Mouse (Mus musculus): ENCODE data around the gene Mtmr1.
A peak's percentile ranks its signal among the peaks of the same experiment; 100 is the strongest.
"Not testable (repeated sequence)": the region's sequence is repeated elsewhere in the genome, so short reads cannot be mapped to it uniquely, and the experiment has no call there.

Gene Mtmr1

DNA sequence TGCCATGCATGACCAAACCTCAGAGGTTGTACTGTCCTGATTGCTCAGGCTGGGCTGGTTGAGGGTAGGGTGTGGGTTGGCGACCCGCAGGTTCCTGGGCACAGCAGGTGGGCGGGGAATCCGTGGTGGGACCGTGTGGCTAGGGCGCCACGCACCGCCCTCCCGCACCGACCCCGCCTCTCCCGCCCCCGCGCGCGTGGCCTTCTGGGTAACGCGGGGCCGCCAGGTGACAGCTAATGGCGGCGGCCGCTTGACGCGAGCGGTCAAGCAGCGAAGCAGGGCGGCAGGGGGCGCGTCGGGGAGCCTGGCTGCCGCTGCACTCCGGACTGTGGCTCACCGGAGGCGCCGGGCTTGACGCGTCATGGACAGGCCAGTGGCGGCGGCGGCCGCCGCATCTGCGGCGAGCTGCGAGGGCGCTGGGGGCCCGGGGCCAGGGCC lies at the start of gene Mtmr1:
Gene Mtmr1, plus strand, starts transcription at position 207 of the 438 bp plus-strand sequence.
- peak; percentile 22 for DNase-seq (ENCODE audit: low read depth)

DNA sequence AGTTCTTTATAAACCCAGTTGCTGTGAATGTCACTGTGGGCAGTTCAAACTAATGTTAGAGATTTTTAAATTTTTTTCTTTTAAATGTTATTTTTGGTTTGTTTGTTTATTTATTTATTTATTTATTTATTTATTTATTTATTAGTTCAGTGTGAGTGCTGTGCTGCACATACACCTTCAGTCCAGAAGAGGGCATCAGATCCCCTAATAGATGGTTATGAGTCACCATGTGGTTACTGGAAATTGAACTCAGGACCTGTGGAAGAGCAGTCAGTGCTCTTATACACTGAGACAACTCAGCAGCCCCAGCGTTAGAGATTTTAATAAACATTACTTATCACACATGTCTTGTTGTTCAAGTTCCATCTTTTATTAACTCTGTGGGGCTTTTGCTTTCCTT lies 12.5 kb upstream of the Mtmr1 start:
- DNase-seq (ENCODE audit: low read depth): no peak

DNA sequence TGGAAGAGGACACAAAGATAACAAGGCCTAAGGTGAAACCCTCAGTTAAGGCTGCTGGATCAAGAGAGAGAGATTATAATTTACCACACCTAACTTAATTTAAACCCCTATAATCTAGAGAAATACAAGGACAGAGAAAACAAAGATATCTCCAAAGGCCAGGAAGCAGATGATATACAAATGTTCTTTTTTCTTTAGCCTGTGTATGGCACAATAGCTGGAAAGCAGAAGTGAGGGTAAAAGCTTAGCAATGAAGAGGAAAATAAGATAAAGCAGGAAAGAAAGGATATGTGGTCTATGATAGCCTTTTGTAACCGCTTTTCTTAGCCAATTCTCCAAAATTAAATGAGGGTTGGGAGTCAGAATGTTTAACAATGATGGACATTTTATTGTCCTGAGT lies 9.2 kb upstream of the Mtmr1 start:
- DNase-seq (ENCODE audit: low read depth): no peak

DNA sequence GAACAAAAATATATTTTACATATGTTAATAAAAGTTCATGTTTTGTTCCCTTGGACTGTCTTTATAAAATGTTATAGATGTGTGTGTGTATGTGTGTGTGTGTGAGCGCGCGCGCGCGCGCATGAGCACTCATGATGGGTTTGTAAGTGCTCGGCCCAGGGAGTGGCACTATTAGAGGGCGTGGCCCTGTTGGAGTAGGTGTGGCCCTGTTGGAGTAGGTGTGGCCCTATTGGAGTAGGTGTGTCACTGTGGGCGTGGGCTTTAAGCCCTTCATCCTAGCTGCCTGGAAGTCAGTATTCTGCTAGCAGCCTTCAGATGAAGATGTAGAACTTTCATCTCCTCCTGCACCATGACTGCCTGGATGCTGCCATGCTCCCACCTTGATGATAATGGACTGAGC lies 2.8 kb upstream of the Mtmr1 start:
- DNase-seq (ENCODE audit: low read depth): not testable (repeated sequence)

DNA sequence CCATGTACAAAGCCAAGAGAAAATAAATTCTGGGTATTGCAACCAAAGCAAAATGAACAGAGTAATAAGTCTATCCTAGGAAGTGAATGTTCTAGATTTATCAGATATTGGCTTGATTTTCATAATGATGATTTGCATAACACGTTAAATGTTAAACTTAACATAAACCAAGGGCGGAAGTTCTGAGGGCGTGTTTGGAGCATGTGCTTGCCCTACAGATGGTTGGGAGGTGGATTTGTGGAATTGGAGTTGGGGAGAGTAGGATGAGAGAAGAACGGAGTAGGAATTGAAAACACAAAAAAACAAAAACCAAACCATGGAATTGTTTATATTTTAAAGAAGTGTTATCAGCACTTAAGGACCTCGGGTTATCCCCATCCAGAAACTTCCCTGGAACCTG lies 498 bp upstream of the Mtmr1 start:
- no peak for DNase-seq (ENCODE audit: low read depth)

DNA sequence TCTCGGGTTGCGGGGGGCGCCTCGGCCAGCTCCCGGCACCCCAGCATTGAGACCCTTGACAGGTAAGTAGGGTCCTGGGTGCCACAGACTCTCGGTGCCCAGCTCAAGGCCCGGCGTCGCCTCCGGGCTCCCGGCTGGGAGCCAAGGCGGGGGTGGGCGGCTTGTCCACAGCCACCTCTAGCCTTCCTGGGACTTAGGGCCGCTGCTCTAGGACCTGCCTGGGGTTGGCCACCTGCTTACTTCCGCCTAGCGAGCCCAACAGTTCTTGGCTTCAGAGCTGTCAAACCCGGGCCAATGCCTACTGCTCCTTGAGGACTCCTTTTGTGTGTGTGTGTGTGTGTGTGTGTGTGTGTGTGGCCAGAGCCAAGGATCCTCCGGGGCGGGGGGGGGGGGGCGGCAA lies 451 bp downstream of the Mtmr1 start:
- no peak for DNase-seq (ENCODE audit: low read depth)

DNA sequence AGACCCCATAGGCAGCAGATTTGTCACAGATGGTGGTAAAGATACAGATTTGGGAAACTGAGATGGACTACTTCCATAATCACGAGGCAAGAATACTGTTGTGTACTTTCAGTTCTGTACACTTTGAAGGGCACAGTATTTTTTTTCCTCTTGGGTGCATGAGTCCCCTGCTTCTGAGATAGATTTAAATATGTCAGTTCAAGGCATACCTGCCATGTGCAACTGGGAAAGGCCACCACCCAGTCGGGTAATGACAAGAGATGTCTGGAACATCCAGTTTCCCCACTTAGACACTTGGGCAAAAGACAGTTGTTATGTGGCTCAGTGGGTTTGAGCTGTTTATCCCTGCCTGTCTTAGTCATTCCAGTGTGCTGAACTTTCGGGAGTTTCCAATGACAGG lies 950 bp downstream of the Mtmr1 start:
- no peak for DNase-seq (ENCODE audit: low read depth)

DNA sequence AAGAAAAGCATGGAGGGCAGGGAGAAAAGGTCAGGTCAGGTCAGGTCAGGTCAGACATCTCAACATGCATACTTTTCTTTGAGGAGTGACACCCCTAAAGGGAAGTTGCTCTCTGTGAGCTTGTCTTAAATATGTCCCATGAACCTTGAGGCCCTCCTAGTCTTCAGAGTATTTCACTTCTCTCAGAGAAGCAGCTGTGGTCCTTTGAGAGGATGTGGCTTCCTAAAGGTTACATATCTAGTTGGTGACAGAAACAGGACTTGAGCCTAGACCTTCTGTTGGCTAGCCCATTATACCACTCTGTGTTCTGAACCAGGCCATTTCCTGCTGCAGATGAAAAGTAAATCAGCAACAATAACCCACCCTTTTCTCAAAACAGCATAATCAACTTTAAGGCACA lies 2.4 kb downstream of the Mtmr1 start:
- no peak for DNase-seq (ENCODE audit: low read depth)

DNA sequence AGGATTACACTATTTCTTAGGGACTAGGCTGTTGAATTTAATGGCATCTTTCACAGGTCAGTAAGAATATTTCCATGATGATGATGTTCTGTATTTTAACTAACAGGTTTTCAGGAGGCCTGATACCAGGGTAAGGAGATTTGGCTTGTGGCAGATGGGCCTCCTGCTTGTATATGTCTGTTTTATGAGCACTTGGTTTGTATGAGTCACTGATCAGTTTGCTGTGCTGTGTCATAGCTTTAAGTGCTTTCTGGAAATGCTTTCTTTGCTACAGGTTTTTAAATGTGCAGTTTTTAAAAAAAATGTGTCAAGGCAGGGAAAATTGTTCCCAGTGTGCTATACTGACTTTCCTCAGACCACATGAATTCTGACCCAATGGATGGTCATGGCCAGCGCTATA lies 12.2 kb downstream of the Mtmr1 start:
- DNase-seq (ENCODE audit: low read depth): no peak

DNA sequence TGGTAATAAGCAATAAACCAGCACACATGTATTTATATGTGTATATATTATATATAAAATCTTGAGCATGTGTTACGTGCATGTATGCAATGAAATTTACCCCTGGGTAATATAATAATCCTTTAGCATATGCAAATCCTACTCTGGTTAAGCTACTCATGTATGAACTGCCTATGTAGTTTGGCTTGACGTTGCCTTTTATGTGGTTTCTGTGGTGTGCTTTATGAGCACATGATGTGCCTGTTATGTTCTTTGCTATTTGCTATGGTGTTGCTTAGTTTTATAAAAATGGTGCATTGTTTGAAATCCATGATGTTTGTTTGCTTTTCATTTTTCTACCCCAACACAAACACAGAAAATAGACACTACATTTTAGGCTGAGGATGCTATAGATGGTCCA lies 13.9 kb downstream of the Mtmr1 start:
- DNase-seq (ENCODE audit: low read depth): no peak

DNA sequence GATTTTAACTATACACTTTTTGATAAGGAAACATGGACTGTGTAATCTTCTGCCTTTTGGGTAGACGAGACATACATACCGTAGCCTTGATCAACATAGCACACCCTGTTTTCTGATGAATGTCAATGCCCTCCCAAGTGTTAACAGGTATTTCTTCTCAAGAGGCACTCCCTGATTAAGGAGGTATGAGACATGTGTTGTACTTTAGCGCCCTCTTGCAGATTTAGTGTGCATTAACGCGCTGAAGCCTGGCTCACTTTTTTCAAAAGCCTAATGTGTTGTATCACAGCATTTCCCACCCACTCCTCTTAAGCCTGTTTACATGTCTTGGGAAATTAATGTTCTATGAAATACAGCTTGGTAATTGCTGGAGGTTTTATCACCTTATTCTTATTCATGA lies 17.0 kb downstream of the Mtmr1 start:
- no peak for DNase-seq (ENCODE audit: low read depth)

DNA sequence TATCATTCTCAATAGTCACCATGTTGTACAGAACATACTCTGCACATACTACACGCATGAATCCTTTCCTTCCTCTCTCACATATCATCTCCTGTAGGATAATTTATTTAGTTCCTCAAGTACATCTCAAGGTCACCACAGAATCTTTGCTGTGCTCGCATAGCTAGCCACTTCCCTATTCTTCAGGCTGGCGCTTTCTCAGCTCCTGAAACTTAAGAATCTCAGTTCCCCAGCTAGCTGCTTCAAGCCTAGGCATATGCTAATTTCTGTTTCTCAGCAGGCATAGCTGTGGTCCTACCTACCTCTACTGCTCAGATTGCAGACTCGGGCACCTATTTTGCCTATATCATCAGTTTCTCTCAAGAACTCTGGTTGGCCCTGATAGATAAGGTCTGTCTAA lies 31.8 kb downstream of the Mtmr1 start:
- DNase-seq (ENCODE audit: low read depth): no peak

DNA sequence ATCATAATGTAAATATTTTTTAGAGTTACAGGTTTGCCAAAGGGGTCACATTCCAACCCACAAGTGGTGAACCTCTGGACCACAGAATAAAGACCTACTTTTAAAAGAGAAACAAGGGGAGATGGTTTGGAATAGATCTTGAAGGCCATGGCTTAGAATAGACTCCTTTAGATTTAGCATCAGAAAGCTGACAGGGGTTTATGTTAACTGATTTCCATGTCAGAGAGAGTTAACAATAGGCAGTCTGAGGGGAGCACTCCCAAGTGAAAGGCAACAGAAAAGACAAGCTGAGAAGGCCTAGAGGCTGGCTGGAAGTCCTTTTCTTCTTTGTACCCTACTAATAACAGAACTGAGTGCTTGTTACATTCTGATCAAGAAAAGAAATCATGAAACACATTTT lies 41.7 kb downstream of the Mtmr1 start:
- DNase-seq (ENCODE audit: low read depth): no peak

DNA sequence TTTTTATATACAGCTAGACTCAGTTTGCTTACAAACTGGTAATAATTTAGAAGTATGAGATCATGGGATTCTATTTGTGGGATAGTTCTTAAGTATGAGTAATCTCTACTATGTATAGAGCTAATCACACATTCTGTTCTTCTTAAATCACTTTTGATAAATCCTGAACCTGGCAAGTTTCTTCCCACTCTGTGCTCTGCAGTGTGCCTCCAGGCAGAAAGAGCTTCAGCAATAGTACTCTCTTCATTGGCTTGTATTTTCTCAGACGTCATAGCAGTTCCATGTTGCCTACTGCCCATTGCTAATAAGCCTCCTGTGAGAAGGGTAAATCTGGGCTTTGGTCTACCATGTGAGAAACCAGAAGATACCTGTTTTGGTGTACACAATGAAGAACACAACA lies 43.8 kb downstream of the Mtmr1 start:
- no peak for DNase-seq (ENCODE audit: low read depth)

DNA sequence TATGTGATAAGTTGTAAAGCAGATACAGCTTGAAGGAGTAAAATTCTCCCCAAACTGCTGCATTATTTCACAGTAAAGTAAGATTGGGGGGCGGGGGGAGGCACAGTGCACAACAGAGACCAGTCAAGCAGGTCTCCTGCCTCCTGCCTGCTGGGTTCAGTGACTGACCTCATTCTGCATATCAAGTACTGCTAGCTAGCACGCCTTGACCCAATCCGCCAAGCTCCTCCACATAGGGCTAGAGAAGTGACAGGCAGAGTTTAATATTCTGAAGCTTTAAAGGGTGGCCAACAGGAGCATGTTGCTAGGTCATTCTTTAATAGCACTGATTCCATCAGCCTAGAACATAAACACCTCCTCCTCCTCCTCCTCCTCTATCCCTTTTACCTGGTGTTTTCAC lies 48.2 kb downstream of the Mtmr1 start:
- DNase-seq (ENCODE audit: low read depth): no peak

DNA sequence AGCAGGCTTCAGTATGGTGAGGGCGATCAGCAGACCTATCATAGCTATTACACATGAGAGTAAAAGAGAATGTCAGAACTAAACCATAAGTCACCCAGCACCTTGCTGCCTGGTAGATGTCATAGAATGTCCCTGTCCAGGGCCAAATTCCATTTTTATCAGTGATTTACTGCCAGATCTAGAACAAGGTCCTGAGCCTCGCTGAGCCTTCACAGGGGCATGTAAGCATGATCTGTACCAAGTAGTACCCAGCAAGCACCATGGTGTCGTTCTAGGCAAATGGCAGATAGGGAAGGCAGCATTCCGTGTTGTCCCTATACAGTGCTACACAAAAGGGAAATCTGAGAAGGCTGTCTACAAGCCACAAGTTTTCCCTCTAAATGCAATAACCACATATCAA lies 49.1 kb downstream of the Mtmr1 start:
- no peak for DNase-seq (ENCODE audit: low read depth)

DNA sequence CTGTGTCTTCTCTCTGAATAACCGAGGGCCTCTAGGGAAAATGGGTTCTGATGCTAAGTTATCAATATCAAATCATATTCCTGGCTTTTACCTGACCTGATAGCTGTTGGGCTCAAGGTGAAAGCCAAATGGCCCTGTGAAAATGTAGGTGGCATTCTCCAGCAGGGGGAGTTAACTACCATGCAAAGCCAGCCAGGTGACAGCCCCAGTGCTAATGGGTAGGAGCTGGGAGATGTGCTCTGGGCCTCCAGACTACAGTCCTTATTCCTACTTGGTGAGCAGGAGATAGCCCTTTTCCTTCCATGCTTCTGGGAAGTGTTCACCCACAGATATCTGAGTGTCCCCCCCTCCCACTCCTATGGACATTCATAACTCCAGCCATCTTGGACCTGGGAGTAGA lies 60.3 kb downstream of the Mtmr1 start:
- DNase-seq (ENCODE audit: low read depth): no peak

DNA sequence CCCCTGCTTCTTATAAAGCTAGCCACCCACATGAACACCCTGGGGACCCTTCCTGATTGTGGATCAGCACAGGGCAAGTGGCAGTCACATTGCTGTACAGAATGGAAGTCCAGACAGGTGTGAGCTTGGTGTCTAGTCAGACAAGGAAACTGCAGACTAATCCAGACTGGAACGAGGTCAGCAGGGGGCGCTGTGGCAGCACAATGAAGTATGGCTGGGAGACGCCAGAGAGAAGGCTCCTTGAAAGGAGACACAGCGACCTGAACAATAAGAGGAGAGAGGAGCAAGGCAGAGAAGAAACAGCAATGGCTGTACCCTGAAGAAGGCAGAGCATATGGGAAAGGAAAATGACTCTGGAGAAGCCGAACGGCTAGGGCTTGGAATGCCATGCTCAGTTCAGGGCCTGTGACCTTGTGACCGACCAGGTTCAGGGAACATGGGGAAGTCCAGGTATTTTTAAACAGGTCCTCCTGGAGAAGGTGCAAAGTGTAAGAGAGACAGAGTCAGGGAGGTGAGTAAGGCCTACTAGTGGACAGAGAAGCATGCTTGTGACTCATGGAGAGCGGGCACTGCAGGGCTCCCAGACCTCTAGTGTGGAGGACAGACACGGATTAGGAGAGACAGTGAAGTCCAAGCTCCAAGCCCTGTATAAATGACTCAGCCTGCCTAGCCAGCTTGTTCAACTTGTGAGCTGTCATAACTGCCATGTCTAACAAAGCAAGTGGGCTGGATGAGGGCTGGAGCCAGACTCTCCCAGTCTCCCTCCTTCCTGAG lies 61.4 kb downstream of the Mtmr1 start:
- peak; percentile 18 for DNase-seq (ENCODE audit: low read depth)

DNA sequence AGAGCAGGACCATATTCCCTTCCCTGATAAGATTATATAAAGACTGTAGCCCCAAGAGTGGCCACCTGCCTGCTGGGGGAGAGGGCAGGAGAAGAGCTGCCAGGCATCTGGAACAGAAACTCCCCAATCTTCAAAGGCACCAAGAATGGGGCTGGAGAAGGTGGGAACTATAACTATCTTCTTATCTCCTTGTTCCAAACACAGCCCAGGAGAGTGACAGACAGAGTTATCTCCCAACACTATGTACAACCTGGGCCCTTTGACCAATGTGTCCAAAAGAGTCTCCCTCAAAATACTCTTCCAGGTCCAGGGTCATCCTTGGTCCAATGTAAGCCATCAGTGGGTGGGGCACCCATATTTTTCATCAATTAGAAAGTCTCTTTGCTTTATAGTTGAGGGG lies 62.9 kb downstream of the Mtmr1 start:
- DNase-seq (ENCODE audit: low read depth): no peak

DNA sequence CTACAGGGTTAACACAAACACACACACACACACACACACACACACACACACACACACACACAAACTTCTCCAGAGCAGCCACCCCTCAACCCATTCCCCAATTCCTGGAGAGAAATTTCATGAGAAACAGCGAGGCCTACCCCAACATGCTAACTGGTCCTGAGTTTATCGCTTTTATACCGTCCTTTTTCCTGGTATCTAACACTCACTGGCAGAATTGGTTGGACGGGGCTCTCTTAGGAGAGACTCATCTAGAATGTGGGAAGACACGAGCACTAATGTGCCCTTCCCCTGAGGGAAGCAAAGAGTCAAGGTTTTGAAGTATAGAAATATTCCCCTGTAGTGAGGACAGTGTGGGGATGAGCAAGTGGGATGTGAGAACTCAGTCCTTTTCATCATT lies 66.3 kb downstream of the Mtmr1 start:
- DNase-seq (ENCODE audit: low read depth): no peak

DNA sequence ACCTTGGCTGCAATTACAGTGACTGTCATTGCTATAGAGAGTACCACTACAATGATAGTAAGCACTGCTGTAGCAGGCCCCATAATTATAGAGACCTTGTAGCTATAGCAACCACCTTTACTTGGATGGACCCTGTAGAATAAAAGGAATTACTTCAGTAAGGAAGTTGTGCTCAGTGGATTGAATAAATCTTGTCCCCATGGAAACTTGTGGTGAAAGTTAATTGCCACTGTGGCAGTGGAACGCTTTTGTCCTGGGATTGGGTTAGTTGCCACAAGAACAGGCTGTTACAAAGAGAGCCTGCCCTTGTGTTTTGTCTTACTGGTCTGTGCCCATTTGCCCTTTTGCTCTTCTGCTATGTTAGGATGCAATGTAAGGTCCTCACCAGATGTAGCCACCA lies 69.9 kb downstream of the Mtmr1 start:
- DNase-seq (ENCODE audit: low read depth): no peak

DNA sequence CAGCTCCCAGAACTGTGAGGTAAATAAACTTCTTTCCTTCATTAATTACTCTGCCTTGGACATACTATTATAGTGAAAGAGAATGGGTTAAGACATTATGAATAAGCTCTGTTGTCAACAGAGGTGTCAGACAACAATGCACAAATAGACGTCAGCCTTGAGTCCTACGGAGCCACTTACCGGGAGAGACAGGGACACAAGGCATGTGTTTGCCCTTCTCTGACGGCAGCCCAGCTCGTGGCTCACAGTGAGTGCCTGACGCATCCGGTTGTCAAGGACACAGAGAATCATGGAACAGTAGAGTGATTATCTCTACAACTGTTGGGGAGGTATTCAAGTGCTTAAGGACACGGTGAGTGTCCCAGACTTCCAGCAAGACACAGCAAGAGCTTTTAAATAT lies 70.3 kb downstream of the Mtmr1 start:
- no peak for DNase-seq (ENCODE audit: low read depth)

DNA sequence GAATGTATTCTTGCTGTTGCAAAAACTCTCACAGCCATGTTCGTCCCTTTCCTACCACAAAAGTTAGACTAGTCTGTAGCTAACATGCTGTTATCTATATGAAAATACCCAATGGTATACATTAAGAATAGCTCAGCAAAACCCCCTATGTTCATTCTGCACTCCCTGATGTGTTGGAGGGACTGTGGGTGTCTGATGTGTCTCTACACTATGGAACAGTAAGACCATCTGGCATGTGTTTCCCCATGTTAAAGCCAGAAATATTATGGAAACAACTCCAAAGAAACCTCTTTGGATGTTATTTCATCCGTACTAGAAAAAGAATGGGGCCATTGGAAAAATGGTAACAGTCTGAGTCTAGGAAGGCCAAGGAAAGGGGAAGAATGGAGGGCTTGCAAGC lies 71.0 kb downstream of the Mtmr1 start:
- DNase-seq (ENCODE audit: low read depth): no peak

DNA sequence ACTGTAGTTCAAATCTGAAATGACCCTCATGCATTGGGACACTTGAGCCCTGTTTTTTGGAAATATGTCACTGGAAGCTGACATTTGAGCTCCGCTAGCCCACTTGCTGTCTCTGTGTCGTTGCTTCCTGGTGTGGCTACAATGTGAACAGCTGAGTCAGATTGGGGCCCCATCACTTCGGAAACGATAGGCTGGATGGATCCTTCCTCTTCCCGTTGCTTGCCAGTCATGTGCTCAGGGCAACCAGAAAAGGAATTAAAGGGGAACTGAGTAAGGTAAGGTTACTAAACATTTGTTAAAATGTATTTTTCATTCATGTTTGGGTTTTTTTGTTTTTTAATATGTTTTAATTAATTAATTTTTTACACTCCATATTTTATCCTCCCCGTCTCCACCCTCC lies 74.9 kb downstream of the Mtmr1 start:
- DNase-seq (ENCODE audit: low read depth): no peak

DNA sequence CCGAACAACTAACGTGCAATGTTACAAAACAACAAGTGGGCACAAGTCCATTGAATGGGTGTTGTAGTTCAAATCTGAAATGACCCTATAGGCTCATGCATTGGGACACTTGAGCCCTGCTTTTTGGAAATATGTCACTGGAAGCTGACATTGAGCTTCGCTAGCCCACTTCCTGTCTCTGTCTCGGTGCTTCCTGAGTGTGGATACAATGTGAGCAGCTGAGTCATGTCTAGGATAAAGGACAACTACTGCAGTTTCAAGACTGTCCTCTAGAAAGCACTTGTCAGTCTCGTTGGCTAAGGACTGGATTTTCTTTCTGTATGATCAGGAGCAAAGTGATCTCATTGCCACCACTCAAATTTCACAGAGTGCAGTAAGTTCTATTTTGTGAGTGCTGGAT lies 78.4 kb downstream of the Mtmr1 start:
- DNase-seq (ENCODE audit: low read depth): no peak

Measured in fibroblast of lung, adult 2 months (primary cell).